9 mouse cellular contexts compared by ENCODE assay signal in the genomic region with DNA sequence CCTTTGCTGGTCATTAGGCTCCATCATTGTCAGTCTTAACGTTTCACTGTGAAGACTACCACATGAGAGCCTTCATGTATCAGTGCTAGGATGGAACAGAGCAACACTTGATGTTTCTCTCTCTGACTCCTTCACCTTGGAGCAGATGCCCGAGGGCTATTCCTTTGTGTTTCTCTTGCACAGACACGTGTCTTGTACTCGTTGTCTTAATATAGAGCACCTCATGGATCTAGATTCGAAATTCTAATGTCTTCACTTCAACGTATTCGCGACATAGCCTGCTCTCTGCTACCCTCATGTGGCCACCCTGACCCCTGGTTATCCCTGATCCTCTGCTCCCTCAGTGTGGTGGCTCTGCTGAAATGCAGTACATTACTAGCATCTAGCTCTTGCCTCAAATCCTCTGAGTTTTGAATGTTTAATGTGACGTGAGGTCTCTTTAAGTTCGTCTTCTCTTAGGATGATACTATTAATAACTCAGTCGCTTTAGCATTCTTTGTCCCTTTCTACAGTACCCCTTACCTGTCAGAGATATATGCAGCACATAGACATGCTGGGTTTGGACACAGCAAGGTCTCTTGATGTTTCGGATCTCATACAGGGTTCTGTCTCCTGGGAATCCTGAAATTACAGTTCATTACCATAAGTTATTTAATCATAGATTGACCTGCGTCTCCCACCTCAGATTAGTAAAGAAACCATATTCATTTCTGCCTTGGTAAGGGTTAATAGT. TPM values are rescaled to one million over a fixed set of nuclear protein-coding genes. Genes with fewer than 3 reads are reported as not detected.
DNase-seq lines count a peak whose midpoint lies in the region; ATAC-seq and TF ChIP-seq lines count a peak whose summit lies in the region.
"Had no signal": no experiment of that assay in that cellular context is flagged by ENCODE, and none has a peak within 500 bp of the region (broad histone marks: within the 10 kb centered on the region; RNA-seq: fewer than 3 reads in every experiment).

No protein-coding gene starts in this region.

- peak; percentile 93 for TF ChIP-seq CTCF in intestine, postnatal 0 days (IDR thresholded peaks at IDR 0.05; ENCODE audit: low read depth)
- peak; percentile 95 for TF ChIP-seq CTCF in stomach, postnatal 0 days (IDR thresholded peaks at IDR 0.05; ENCODE audit: low read depth)

- H3K4me3 ChIP-seq in intestine, postnatal 0 days (ENCODE audit: low read depth, low read length): no peak overlapping the region
- H3K4me3 ChIP-seq in limb, embryonic 10.5 days: no peak overlapping the region
- no peak overlapping the region for H3K4me3 ChIP-seq in midbrain, embryonic 16.5 days (ENCODE audit: low read depth, low read length)
- no peak overlapping the region for H3K4me3 ChIP-seq in stomach, postnatal 0 days (ENCODE audit: low read depth, low read length)
- H3K4me3 ChIP-seq: embryonic facial prominence, embryonic 12.5 days had no signal

- no peaks in the 10 kb centered on the region for H3K27me3 ChIP-seq in intestine, postnatal 0 days (replicated peaks; ENCODE audit: control insufficient read depth, insufficient read depth, low read length)
- H3K27me3 ChIP-seq in limb, embryonic 10.5 days (ENCODE audit: low read depth, poor library complexity, severe bottlenecking): no peaks in the 10 kb centered on the region
- no peaks in the 10 kb centered on the region for H3K27me3 ChIP-seq in midbrain, embryonic 16.5 days (ENCODE audit: control insufficient read depth, insufficient read depth, low read depth, low read length)
- no peaks in the 10 kb centered on the region for H3K27me3 ChIP-seq in stomach, postnatal 0 days (ENCODE audit: control insufficient read depth, insufficient read depth, low read length)
- H3K27me3 ChIP-seq: embryonic facial prominence, embryonic 12.5 days had no signal

- no peak overlapping the region for H3K27ac ChIP-seq in intestine, postnatal 0 days (ENCODE audit: low read depth, low read length)
- H3K27ac ChIP-seq in limb, embryonic 10.5 days: no peak overlapping the region
- H3K27ac ChIP-seq in midbrain, embryonic 16.5 days (ENCODE audit: low read length): no peak overlapping the region
- H3K27ac ChIP-seq in stomach, postnatal 0 days (replicated peaks): no peak overlapping the region
- H3K27ac ChIP-seq: embryonic facial prominence, embryonic 12.5 days had no signal

- no peak overlapping the region for H3K4me2 ChIP-seq in intestine, postnatal 0 days (replicated peaks; ENCODE audit: low read depth)
- H3K4me2 ChIP-seq in midbrain, embryonic 16.5 days (ENCODE audit: low read length): peak overlapping the region; percentile 34
- H3K4me2 ChIP-seq in stomach, postnatal 0 days (replicated peaks; ENCODE audit: low read depth): no peak overlapping the region
- H3K4me2 ChIP-seq: embryonic facial prominence, embryonic 12.5 days had no signal

- H3K36me3 ChIP-seq in intestine, postnatal 0 days (ENCODE audit: control insufficient read depth, insufficient read depth): no peaks in the 10 kb centered on the region
- no peaks in the 10 kb centered on the region for H3K36me3 ChIP-seq in limb, embryonic 10.5 days
- H3K36me3 ChIP-seq in midbrain, embryonic 16.5 days (ENCODE audit: control insufficient read depth, insufficient read depth, low read length): no peaks in the 10 kb centered on the region
- H3K36me3 ChIP-seq in stomach, postnatal 0 days (ENCODE audit: control insufficient read depth, insufficient read depth, low read length): no peaks in the 10 kb centered on the region
- H3K36me3 ChIP-seq: embryonic facial prominence, embryonic 12.5 days had no signal

- no peak for TF ChIP-seq EP300 in stomach, postnatal 0 days (optimal IDR thresholded peaks at IDR 0.05)

- 27% methylated on average over 13 of the region's 13 CpGs for WGBS in intestine, postnatal 0 days
- 35% methylated on average over 13 of the region's 13 CpGs for WGBS in limb, embryonic 10.5 days
- WGBS in midbrain, embryonic 16.5 days: 24% methylated on average over 13 of the region's 13 CpGs
- WGBS in stomach, postnatal 0 days: 29% methylated on average over 13 of the region's 13 CpGs

- no peak for ATAC-seq in intestine, postnatal 0 days
- peak; percentile 94 for ATAC-seq in midbrain, embryonic 16.5 days
- no peak for ATAC-seq in stomach, postnatal 0 days (ENCODE audit: low FRiP score, low TSS enrichment)

- no peaks in the 10 kb centered on the region for H3K4me1 ChIP-seq in intestine, postnatal 0 days (replicated peaks; ENCODE audit: control insufficient read depth, insufficient read depth, low read length)
- H3K4me1 ChIP-seq in limb, embryonic 10.5 days: no peaks in the 10 kb centered on the region
- peaks cover 2% of the 10 kb centered on the region; the same call in 1 of the 2 replicates for H3K4me1 ChIP-seq in midbrain, embryonic 16.5 days (ENCODE audit: control insufficient read depth, insufficient read depth, low read length)
- no peaks in the 10 kb centered on the region for H3K4me1 ChIP-seq in stomach, postnatal 0 days (replicated peaks; ENCODE audit: control insufficient read depth, insufficient read depth)
- H3K4me1 ChIP-seq: embryonic facial prominence, embryonic 12.5 days had no signal

- no peak overlapping the region for H3K9ac ChIP-seq in intestine, postnatal 0 days (ENCODE audit: low read depth, low read length)
- H3K9ac ChIP-seq in midbrain, embryonic 16.5 days (ENCODE audit: low read depth, low read length): no peak overlapping the region
- no peak overlapping the region for H3K9ac ChIP-seq in stomach, postnatal 0 days (ENCODE audit: low read length)
- H3K9ac ChIP-seq: embryonic facial prominence, embryonic 12.5 days had no signal

- H3K9me3 ChIP-seq in intestine, postnatal 0 days (ENCODE audit: control insufficient read depth): no peaks in the 10 kb centered on the region
- H3K9me3 ChIP-seq in limb, embryonic 10.5 days (replicated peaks): no peaks in the 10 kb centered on the region
- H3K9me3 ChIP-seq in midbrain, embryonic 16.5 days (replicated peaks; ENCODE audit: control insufficient read depth, low read length, poor library complexity, severe bottlenecking): no peaks in the 10 kb centered on the region
- H3K9me3 ChIP-seq in stomach, postnatal 0 days (ENCODE audit: control insufficient read depth, low read length): no peaks in the 10 kb centered on the region
- H3K9me3 ChIP-seq: embryonic facial prominence, embryonic 12.5 days had no signal

- DNase-seq in urinary bladder, postnatal 14 days (ENCODE audit: low spot score): peak; percentile 48
- no peak for DNase-seq in urinary bladder, postnatal 10 days (ENCODE audit: low spot score)
- peak; percentile 85 for DNase-seq in cerebellum, adult 9-11 months
- peak; percentile 59 to 77 for DNase-seq in frontal cortex, postnatal 10 days (ENCODE audit: low spot score in 2 of 2)
- DNase-seq in limb, embryonic 10.5 days (ENCODE audit: low spot score): peak; percentile 56
- peak; percentile 48 for DNase-seq in stomach, postnatal 0 days (ENCODE audit: low spot score)

RNA-seq across cellular contexts. Expression of a gene that starts 10.1 kb away (rescaled TPM):
- 0.85 and 1.2 TPM in 2 replicates for polyA plus RNA-seq in intestine, postnatal 0 days (2015; fragmentation: Nextera tagmentation; extraction: Ambion mirVana)
- 0.29 and 0.49 TPM in 2 replicates for polyA plus RNA-seq in limb, embryonic 10.5 days (2016; fragmentation: Nextera tagmentation; extraction: Ambion mirVana)
- polyA plus RNA-seq in midbrain, embryonic 16.5 days (2015; fragmentation: Nextera tagmentation; extraction: Ambion mirVana): 64.7 and 69.7 TPM in 2 replicates
- polyA plus RNA-seq in stomach, postnatal 0 days (2015; fragmentation: Nextera tagmentation; extraction: Ambion mirVana): 0.99 and 1.4 TPM in 2 replicates

RNA-seq across cellular contexts. Expression of a gene that starts 26.9 kb away (rescaled TPM):
- 2.0 and 3.1 TPM in 2 replicates for polyA plus RNA-seq in intestine, postnatal 0 days (2015; fragmentation: Nextera tagmentation; extraction: Ambion mirVana)
- polyA plus RNA-seq in limb, embryonic 10.5 days (2016; fragmentation: Nextera tagmentation; extraction: Ambion mirVana): 1.1 and 2.5 TPM in 2 replicates
- polyA plus RNA-seq in midbrain, embryonic 16.5 days (2015; fragmentation: Nextera tagmentation; extraction: Ambion mirVana): 1.5 and 1.7 TPM in 2 replicates
- polyA plus RNA-seq in stomach, postnatal 0 days (2015; fragmentation: Nextera tagmentation; extraction: Ambion mirVana): 3.9 and 4.7 TPM in 2 replicates

RNA-seq across cellular contexts. Expression of a gene that starts 44.0 kb away (rescaled TPM):
- polyA plus RNA-seq in intestine, postnatal 0 days (2015; fragmentation: Nextera tagmentation; extraction: Ambion mirVana): 0.66 and 1.5 TPM in 2 replicates
- polyA plus RNA-seq in limb, embryonic 10.5 days (2016; fragmentation: Nextera tagmentation; extraction: Ambion mirVana): 0.55 and 0.78 TPM in 2 replicates
- 18.6 and 19.9 TPM in 2 replicates for polyA plus RNA-seq in midbrain, embryonic 16.5 days (2015; fragmentation: Nextera tagmentation; extraction: Ambion mirVana)
- polyA plus RNA-seq in stomach, postnatal 0 days (2015; fragmentation: Nextera tagmentation; extraction: Ambion mirVana): 0.71 and 0.85 TPM in 2 replicates

Comparison
In these comparisons a context has a peak if more than half of its experiments do, and no peak if none do; other contexts are left out.
1. RNA of a gene that starts 10.1 kb away (polyA plus RNA-seq): 64.7 to 69.7 TPM in midbrain, embryonic 16.5 days; 0.99 to 1.4 TPM in stomach, postnatal 0 days, 0.85 to 1.2 TPM in intestine, postnatal 0 days and 0.29 to 0.49 TPM in limb, embryonic 10.5 days; every median in the first group is over 10 times any median in the second.